Mouse (Mus musculus) brain, adult 2 months (tissue): ENCODE measurements at regions not wholly inside any gene's neighbourhood (a gene's known extent, or its start where the extent isn't known, plus 50 kb on each side); places are given as distances from the start of the nearest gene placed in this dataset.
A peak's percentile ranks its signal among the peaks of the same experiment; 100 is the strongest.
"Not testable (repeated sequence)": the region's sequence is repeated elsewhere in the genome, so short reads cannot be mapped to it uniquely, and the experiment has no call there.

Experiments used
- DNase-seq: peaks from one replicate; pipeline ENCODE4 v3.0.0; 2011; ENCODE audit warnings: low read depth, low spot score

GRCm38 (mm10) chr13:31050160-31050788, 76.3 kb downstream of the Gm5447 start:
- DNase-seq = no peak

GRCm38 (mm10) chr13:31051586-31051985, 77.6 kb downstream of the Gm5447 start:
- DNase-seq = not testable (repeated sequence)

- peak; percentile 2 for DNase-seq
Measured at GRCm38 (mm10) chr13:31054356-31054755, 80.4 kb downstream of the Gm5447 start.

GRCm38 (mm10) chr13:31055376-31056083, 81.5 kb downstream of the Gm5447 start:
- DNase-seq = no peak

- no peak for DNase-seq
Measured at GRCm38 (mm10) chr13:31056154-31056871, 82.3 kb downstream of the Gm5447 start.

- no peak for DNase-seq
Measured at GRCm38 (mm10) chr13:31060916-31061431, 87.0 kb downstream of the Gm5447 start.

GRCm38 (mm10) chr13:31068343-31068742, 94.3 kb downstream of the Gm5447 start:
- DNase-seq = no peak

- DNase-seq = no peak
Measured at GRCm38 (mm10) chr13:31076541-31076940, 102.5 kb downstream of the Gm5447 start.

GRCm38 (mm10) chr13:31078751-31079150, 104.7 kb downstream of the Gm5447 start:
- no peak for DNase-seq

GRCm38 (mm10) chr13:31080215-31080614, 106.2 kb downstream of the Gm5447 start:
- no peak for DNase-seq

GRCm38 (mm10) chr13:31082448-31083140, 108.6 kb downstream of the Gm5447 start:
- DNase-seq = peak; percentile 80

- DNase-seq = no peak
Measured at GRCm38 (mm10) chr13:31101051-31101450, 127.0 kb downstream of the Gm5447 start.

GRCm38 (mm10) chr13:31107434-31107833, 133.4 kb downstream of the Gm5447 start:
- DNase-seq = peak; percentile 50

GRCm38 (mm10) chr13:31109231-31109630, 135.2 kb downstream of the Gm5447 start:
- no peak for DNase-seq

GRCm38 (mm10) chr13:31122689-31123088, 148.7 kb downstream of the Gm5447 start:
- no peak for DNase-seq

- no peak for DNase-seq
Measured at GRCm38 (mm10) chr13:31124547-31125216, 150.7 kb downstream of the Gm5447 start.

- DNase-seq = no peak
Measured at GRCm38 (mm10) chr13:31132501-31132900, 158.5 kb downstream of the Gm5447 start.

- no peak for DNase-seq
Measured at GRCm38 (mm10) chr13:31139686-31140085, 165.7 kb downstream of the Gm5447 start.

GRCm38 (mm10) chr13:31147323-31147722, 173.3 kb downstream of the Gm5447 start:
- DNase-seq = no peak

GRCm38 (mm10) chr13:31154066-31154465, 180.1 kb downstream of the Gm5447 start:
- DNase-seq = no peak

- no peak for DNase-seq
Measured at GRCm38 (mm10) chr13:31163878-31164495, 190.0 kb downstream of the Gm5447 start.
